Mouse (Mus musculus) heart, adult 2 months (tissue): ENCODE results near the gene Sema4a. TPM values are rescaled to one million over a fixed set of nuclear protein-coding genes. Genes with fewer than 3 reads are reported as not detected.

ENCODE experiments used
- DNase-seq, 2 experiments: peaks; one replicate each; pipeline ENCODE4 v3.0.0; 2021
- H3K27ac ChIP-seq: fragments of 200-600 bp; 2 replicates; pipeline ENCODE4 v1.8.1; 2022
- H3K27me3 ChIP-seq: fragments of 200-500 bp; 2 replicates; pipeline ENCODE4 v1.6.1; 2012; ENCODE audit warnings: mild to moderate bottlenecking, low read length, inconsistent platforms, mixed read lengths; ENCODE audit not compliant: control insufficient read depth, insufficient read depth
- H3K36me3 ChIP-seq: fragments of 200-500 bp; 2 replicates; pipeline ENCODE4 v1.6.1; 2012; ENCODE audit warnings: low read length, inconsistent platforms; ENCODE audit not compliant: control insufficient read depth, insufficient read depth
- H3K4me1 ChIP-seq: fragments of 200-500 bp; 2 replicates; pipeline ENCODE4 v1.6.1; 2011; ENCODE audit warnings: low read length; ENCODE audit not compliant: control insufficient read depth, insufficient read depth
- H3K4me3 ChIP-seq: fragments of 200-600 bp; 2 replicates; pipeline ENCODE4 v1.8.1; 2022
- H3K79me2 ChIP-seq: fragments of 200-500 bp; replicated peaks from 2 replicates; pipeline ENCODE4 v1.6.1; 2012; ENCODE audit warnings: mild to moderate bottlenecking, inconsistent platforms, low read length, moderate library complexity, mixed read lengths; ENCODE audit not compliant: control insufficient read depth, insufficient read depth
- H3K9ac ChIP-seq: fragments of 200-500 bp; 2 replicates; pipeline ENCODE4 v1.6.1; 2012; ENCODE audit warnings: low read depth, mild to moderate bottlenecking, control low read depth, inconsistent platforms, low read length, mixed read lengths
- CTCF ChIP-seq: fragments of 200-600 bp; IDR thresholded peaks from 2 replicates; pipeline ENCODE4 v1.8.1; 2022; ENCODE audit warnings: antibody characterized with exemption, mild to moderate bottlenecking, moderate library complexity
- EP300 ChIP-seq: fragments of 200-500 bp; IDR thresholded peaks from 2 replicates; pipeline ENCODE4 v1.6.1; 2011; ENCODE audit warnings: low read depth, low read length, control low read depth; ENCODE audit not compliant: insufficient read depth
- POLR2A ChIP-seq: fragments of 200-500 bp; IDR thresholded peaks from 2 replicates; pipeline ENCODE4 v1.6.1; 2011; ENCODE audit warnings: mild to moderate bottlenecking, low read depth, low read length, control low read depth; ENCODE audit not compliant: insufficient read depth
- WGBS: fragments of 180-500 bp; shearing (Covaris S2); methylation state at CpG from one replicate; pipeline ENCODE4 v1.1.7; 2018; 5-methylcytosine and 5-hydroxymethylcytosine counted together
- intact Hi-C: fragments of 180-260 bp; cut with DNase I; formaldehyde crosslinking; loops from one replicate; pipeline ENCODE4 v1.15.1; 2025
- microRNA-seq, 2 experiments: library from miRNA; unstranded; fragments of <30 nt; microRNA quantifications; one replicate each; pipeline ENCODE4 v1.2.0; 2021
- polyA plus RNA-seq: library from polyadenylated mRNA; depleted of rRNA; stranded (reverse); fragments of >200 nt; gene quantifications from 2 replicates; pipeline ENCODE4 v1.2.3, GENCODE M21; 2012; rRNA removed
- total RNA-seq, 2 experiments: library from RNA; stranded (reverse); gene quantifications; 2 replicates each; pipeline ENCODE4 v1.2.3; 2021

Gene Sema4a
- total and polyA plus RNA-seq, 3 experiments, result 3.2 to 9.5 (median 3.3) TPM

DNA sequence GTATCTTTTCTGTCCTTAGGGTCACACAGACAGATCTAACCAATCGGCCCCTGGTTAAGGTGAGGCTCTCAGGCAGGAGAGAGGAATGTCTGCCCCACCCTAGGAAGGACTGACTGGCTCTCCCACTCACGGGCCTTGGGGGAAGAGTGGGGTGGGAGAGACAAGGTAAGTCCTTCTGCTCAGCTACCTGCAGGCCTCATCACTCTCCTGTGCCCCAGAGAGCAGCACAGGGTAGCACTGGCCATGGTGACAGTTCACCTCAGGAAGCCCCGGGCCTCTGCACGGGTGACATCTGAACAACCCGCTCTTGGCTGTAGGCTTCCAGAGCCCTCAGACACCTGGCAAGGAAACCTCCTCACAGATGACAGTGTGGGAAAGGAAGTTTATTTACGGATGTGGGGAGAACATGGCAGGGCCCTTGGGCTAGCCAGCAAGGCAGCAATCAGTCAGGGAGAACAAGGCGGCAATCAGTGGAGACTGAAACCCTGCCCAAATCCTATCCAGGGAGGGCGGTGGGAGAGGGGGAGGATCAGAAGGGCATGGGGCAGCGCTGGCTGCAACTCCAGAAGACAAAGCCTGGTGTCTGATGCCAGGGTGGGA lies 67.1 kb downstream of the Sema4a start:
- Histone ChIP-seq H3K27ac (no peak overlapping the region), H3K27me3 (no peaks in the 10 kb centered on the region), H3K79me2 (no peaks in the 10 kb centered on the region), H3K4me3 (no peak overlapping the region), H3K36me3 (no peaks in the 10 kb centered on the region), H3K9ac (no peak overlapping the region), H3K4me1 (no peaks in the 10 kb centered on the region)
- DNase-seq, result no peak
- intact Hi-C loops, result no loop called here
- TF ChIP-seq POLR2A, result no peak
- no peak for TF ChIP-seq EP300
- TF ChIP-seq CTCF, result no peak
- 85% methylated on average over 9 of the region's 9 CpGs for WGBS

Small RNA genes lying within 50 kb of the gene (microRNA-seq; reads per million reads assigned to microRNA genes)
- gene Mir7011, result 0 reads per million in 2 experiments

Other genes with a start within 250 kb of the Sema4a start
- gene Rhbg, start 206.5 kb downstream of the Sema4a start, total RNA-seq, result not detected
- 0.20 TPM in 1 of 2 replicates, not detected in the other for gene Rhbg, start 206.5 kb downstream of the Sema4a start, polyA plus RNA-seq
- gene Gm38392, start 174.0 kb downstream of the Sema4a start, total RNA-seq, result under 1 TPM; 0.26 to 0.27 TPM
- gene Gm38392, start 174.0 kb downstream of the Sema4a start, polyA plus RNA-seq, result 0.23 TPM in 1 of 2 replicates, not detected in the other
- 1 to 10 TPM; 5.1 to 8.6 TPM for gene Tsacc, start 164.2 kb downstream of the Sema4a start, total RNA-seq
- gene Tsacc, start 164.2 kb downstream of the Sema4a start, polyA plus RNA-seq, result 4.8 and 8.7 TPM in 2 replicates
- gene Cct3, start 164.1 kb downstream of the Sema4a start, total RNA-seq, result 100 to 1,000 TPM; 169 to 172 TPM
- 124 and 183 TPM in 2 replicates for gene Cct3, start 164.1 kb downstream of the Sema4a start, polyA plus RNA-seq
- gene Glmp, start 136.2 kb downstream of the Sema4a start, total RNA-seq, result 10 to 100 TPM; 75.6 to 80.9 TPM
- 98.0 and 105 TPM in 2 replicates for gene Glmp, start 136.2 kb downstream of the Sema4a start, polyA plus RNA-seq
- 1 to 10 TPM; 1.6 to 1.7 TPM for gene Tmem79, start 125.0 kb downstream of the Sema4a start, total RNA-seq
- gene Tmem79, start 125.0 kb downstream of the Sema4a start, polyA plus RNA-seq, result 2.3 and 3.5 TPM in 2 replicates
- gene Smg5, start 124.9 kb downstream of the Sema4a start, total RNA-seq, result 10 to 100 TPM; 42.7 to 45.8 TPM
- gene Smg5, start 124.9 kb downstream of the Sema4a start, polyA plus RNA-seq, result 44.4 and 66.9 TPM in 2 replicates
- under 1 TPM; 0.44 to 0.57 TPM for gene Paqr6, start 96.6 kb downstream of the Sema4a start, total RNA-seq
- gene Paqr6, start 96.6 kb downstream of the Sema4a start, polyA plus RNA-seq, result 5.0 and 7.5 TPM in 2 replicates
- gene Bglap3, start 88.4 kb downstream of the Sema4a start, total RNA-seq, result not detected
- gene Bglap3, start 88.4 kb downstream of the Sema4a start, polyA plus RNA-seq, result not detected in 2 replicates
- not detected for gene Bglap2, start 82.5 kb downstream of the Sema4a start, total RNA-seq
- 0.84 and 0.85 TPM in 2 replicates for gene Bglap2, start 82.5 kb downstream of the Sema4a start, polyA plus RNA-seq
- gene Bglap, start 76.7 kb downstream of the Sema4a start, total RNA-seq, result not detected
- gene Bglap, start 76.7 kb downstream of the Sema4a start, polyA plus RNA-seq, result not detected in 2 replicates
- gene Pmf1, start 50.9 kb downstream of the Sema4a start, total RNA-seq, result 10 to 100 TPM; 12.4 to 15.9 TPM
- gene Pmf1, start 50.9 kb downstream of the Sema4a start, polyA plus RNA-seq, result 20.8 and 22.3 TPM in 2 replicates
- gene Slc25a44, start 36.0 kb downstream of the Sema4a start, total RNA-seq, result 10 to 100 TPM; 11.9 to 14.6 TPM
- 19.1 and 25.9 TPM in 2 replicates for gene Slc25a44, start 36.0 kb downstream of the Sema4a start, polyA plus RNA-seq
- 100 to 1,000 TPM; 117 to 138 TPM for gene Lmna, start 48.8 kb upstream of the Sema4a start, total RNA-seq
- 67.3 and 85.2 TPM in 2 replicates for gene Lmna, start 48.8 kb upstream of the Sema4a start, polyA plus RNA-seq
- gene Mex3a, start 71.2 kb upstream of the Sema4a start, total RNA-seq, result under 1 TPM; 0.42 to 0.45 TPM
- gene Mex3a, start 71.2 kb upstream of the Sema4a start, polyA plus RNA-seq, result 0.27 and 0.59 TPM in 2 replicates
- gene Rab25, start 87.1 kb upstream of the Sema4a start, total RNA-seq, result not detected
- gene Rab25, start 87.1 kb upstream of the Sema4a start, polyA plus RNA-seq, result 2.2 TPM in 1 of 2 replicates, not detected in the other
- gene Lamtor2, start 91.9 kb upstream of the Sema4a start, total RNA-seq, result 100 to 1,000 TPM in 1 of 2 experiments, 10 to 100 TPM in 1; 94.3 to 104 TPM
- 118 TPM in 2 replicates for gene Lamtor2, start 91.9 kb upstream of the Sema4a start, polyA plus RNA-seq
- gene Ubqln4, start 92.6 kb upstream of the Sema4a start, total RNA-seq, result 10 to 100 TPM; 70.1 to 76.5 TPM
- gene Ubqln4, start 92.6 kb upstream of the Sema4a start, polyA plus RNA-seq, result 69.3 and 86.7 TPM in 2 replicates
- gene Ssr2, start 114.7 kb upstream of the Sema4a start, total RNA-seq, result 10 to 100 TPM; 65.3 to 67.6 TPM
- gene Ssr2, start 114.7 kb upstream of the Sema4a start, polyA plus RNA-seq, result 80.0 and 115 TPM in 2 replicates
- gene Arhgef2, start 144.8 kb upstream of the Sema4a start, total RNA-seq, result 10 to 100 TPM; 37.3 to 37.5 TPM
- gene Arhgef2, start 144.8 kb upstream of the Sema4a start, polyA plus RNA-seq, result 51.0 and 53.4 TPM in 2 replicates
- gene Rxfp4, start 192.0 kb upstream of the Sema4a start, total RNA-seq, result not detected
- gene Rxfp4, start 192.0 kb upstream of the Sema4a start, polyA plus RNA-seq, result 0.41 TPM in 1 of 2 replicates, not detected in the other
- gene Khdc4, start 224.6 kb upstream of the Sema4a start, total RNA-seq, result 10 to 100 TPM; 24.9 to 25.7 TPM
- 29.9 and 46.1 TPM in 2 replicates for gene Khdc4, start 224.6 kb upstream of the Sema4a start, polyA plus RNA-seq